Mouse (Mus musculus): ENCODE measurements around the gene Anln.

Anln gene

GRCm38 (mm10) chr9:22399021-22399420 is 10.0 kb upstream of the Anln start:
- no peak for DNase-seq

GRCm38 (mm10) chr9:22394725-22395124 is 5.7 kb upstream of the Anln start:
- DNase-seq: no peak

- no peak for DNase-seq
Observed at GRCm38 (mm10) chr9:22390390-22390789, 1.4 kb upstream of the Anln start.

- DNase-seq: no peak
Observed at GRCm38 (mm10) chr9:22389736-22390245, 803 bp upstream of the Anln start.

GRCm38 (mm10) chr9:22388401-22388980 is 497 bp downstream of the Anln start:
- no peak for DNase-seq

GRCm38 (mm10) chr9:22387901-22388300 is 1.1 kb downstream of the Anln start:
- no peak for DNase-seq

GRCm38 (mm10) chr9:22385890-22386289 is 3.1 kb downstream of the Anln start:
- no peak for DNase-seq

- peak in 1 of 2 experiments; percentile 7 for DNase-seq
Observed at GRCm38 (mm10) chr9:22376086-22376485, 12.9 kb downstream of the Anln start.

GRCm38 (mm10) chr9:22372760-22373159 is 16.2 kb downstream of the Anln start:
- no peak for DNase-seq

GRCm38 (mm10) chr9:22368030-22368429 is 21.0 kb downstream of the Anln start:
- no peak for DNase-seq

- DNase-seq: no peak
Observed at GRCm38 (mm10) chr9:22366621-22367020, 22.4 kb downstream of the Anln start.

- no peak for DNase-seq
Observed at GRCm38 (mm10) chr9:22366221-22366620, 22.8 kb downstream of the Anln start.

GRCm38 (mm10) chr9:22360916-22361315 is 28.1 kb downstream of the Anln start:
- DNase-seq: no peak

- DNase-seq: no peak
Observed at GRCm38 (mm10) chr9:22355919-22356318, 33.1 kb downstream of the Anln start.

GRCm38 (mm10) chr9:22353901-22354300 is 35.1 kb downstream of the Anln start:
- no peak for DNase-seq

- no peak for DNase-seq
Observed at GRCm38 (mm10) chr9:22353465-22353864, 35.5 kb downstream of the Anln start.

GRCm38 (mm10) chr9:22340331-22340730 is 48.7 kb downstream of the Anln start:
- DNase-seq: no peak

- no peak for DNase-seq
Observed at GRCm38 (mm10) chr9:22337217-22337616, 51.8 kb downstream of the Anln start.

GRCm38 (mm10) chr9:22327475-22328387 is 61.3 kb downstream of the Anln start:
- DNase-seq: peak; percentile 87 to 91

- peak; percentile 53 to 54 for DNase-seq
Observed at GRCm38 (mm10) chr9:22327099-22327474, 61.9 kb downstream of the Anln start.

GRCm38 (mm10) chr9:22324579-22324978 is 64.4 kb downstream of the Anln start:
- DNase-seq: no peak

GRCm38 (mm10) chr9:22322381-22323211 is 66.4 kb downstream of the Anln start:
- DNase-seq: no peak

GRCm38 (mm10) chr9:22319109-22319508 is 69.9 kb downstream of the Anln start:
- DNase-seq: no peak
